Mouse (Mus musculus): ENCODE measurements at regions not wholly inside any gene's neighbourhood (a gene's known extent, or its start where the extent isn't known, plus 50 kb on each side); places are given as distances from the start of the nearest gene placed in this dataset.

DNA sequence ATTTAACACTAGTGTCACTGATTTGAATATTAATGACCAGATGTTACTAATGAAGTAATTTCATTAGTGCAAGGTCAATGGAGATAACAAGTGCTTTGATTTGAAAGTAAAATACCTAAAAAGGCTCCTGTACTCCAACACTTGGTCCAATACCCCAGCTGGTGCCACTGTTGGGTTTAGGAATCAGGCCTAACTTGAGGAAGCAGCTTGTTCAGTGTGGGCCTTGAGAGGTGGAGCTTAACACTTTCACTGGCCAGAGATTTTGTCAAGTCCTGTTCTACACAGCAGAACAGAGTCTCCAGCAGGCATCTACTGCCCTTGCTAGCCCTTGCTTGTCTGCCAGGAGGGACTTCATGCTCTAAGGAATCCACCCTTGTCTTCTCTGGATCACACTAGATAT lies 741.7 kb upstream of the Vwc2 start:
- TF ChIP-seq CTCF (conservative IDR thresholded peaks at IDR 0.05; ENCODE audit: low read length) (no peak), POU5F1 (IDR thresholded peaks at IDR 0.05; ENCODE audit: borderline replicate concordance, low read length) (no peak)

Data from E14TG2a.4 (cell line).